Mouse (Mus musculus) left cerebral cortex, adult 18-20 months (tissue): ENCODE data around the gene Spint3. TPM values are rescaled to one million over a fixed set of nuclear protein-coding genes. Genes with fewer than 3 reads are reported as not detected.

Experiments used
- DNase-seq, 2 experiments: peaks; one replicate each; pipeline ENCODE4 v3.0.0; 2021 to 2022; ENCODE audit warnings: low spot score in 2 of 2, mixed read lengths in 1 of 2
- total RNA-seq, 2 experiments: library from RNA; stranded (reverse); gene quantifications; 2 replicates each; pipeline ENCODE4 v1.2.3; 2021

Spint3 gene
- total RNA-seq, 2 experiments from 2014 or later, result not detected

DNA sequence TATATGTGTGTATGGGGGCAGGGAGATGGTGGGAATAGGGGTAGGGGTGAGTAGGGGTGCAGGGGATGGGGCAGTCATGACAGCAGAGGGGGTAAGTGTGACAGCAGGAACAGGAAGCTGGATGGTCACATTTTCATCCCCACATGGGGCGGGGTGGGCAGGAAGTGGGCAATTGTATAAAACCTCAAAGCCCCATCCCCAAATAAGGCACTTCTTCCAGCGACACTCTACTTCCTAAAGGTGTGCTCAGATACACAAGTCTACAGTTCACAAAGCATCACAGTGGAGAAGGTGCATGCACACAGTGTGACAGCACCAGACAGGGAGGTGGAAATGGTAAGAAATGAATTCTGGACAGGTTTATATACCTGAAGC is 22.4 kb downstream of the Spint3 start:
- DNase-seq, result no peak

GRCm38 (mm10) chr2:164549963-164550894 is 23.0 kb downstream of the Spint3 start:
- peak; percentile 40 to 72 for DNase-seq

DNA sequence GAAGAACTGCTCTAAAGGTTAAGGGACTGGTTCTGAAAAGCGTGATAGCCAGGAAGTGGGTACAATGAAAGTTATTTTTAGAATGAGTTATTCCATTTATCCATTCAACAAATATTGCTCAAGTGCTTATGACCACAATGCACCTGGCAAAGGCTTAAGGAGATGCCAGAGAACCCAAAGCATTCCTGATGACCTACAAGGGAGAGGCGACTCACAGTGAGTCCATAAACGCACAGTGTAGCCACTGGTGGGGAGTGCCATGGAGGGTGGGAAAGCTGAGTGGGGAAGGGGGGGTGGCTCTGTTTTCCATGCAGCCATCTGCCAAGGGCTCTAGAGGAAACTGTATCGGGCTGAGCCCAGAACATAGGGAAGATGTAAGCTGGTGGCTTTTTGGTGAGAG is 23.9 kb downstream of the Spint3 start:
- no peak for DNase-seq

DNA sequence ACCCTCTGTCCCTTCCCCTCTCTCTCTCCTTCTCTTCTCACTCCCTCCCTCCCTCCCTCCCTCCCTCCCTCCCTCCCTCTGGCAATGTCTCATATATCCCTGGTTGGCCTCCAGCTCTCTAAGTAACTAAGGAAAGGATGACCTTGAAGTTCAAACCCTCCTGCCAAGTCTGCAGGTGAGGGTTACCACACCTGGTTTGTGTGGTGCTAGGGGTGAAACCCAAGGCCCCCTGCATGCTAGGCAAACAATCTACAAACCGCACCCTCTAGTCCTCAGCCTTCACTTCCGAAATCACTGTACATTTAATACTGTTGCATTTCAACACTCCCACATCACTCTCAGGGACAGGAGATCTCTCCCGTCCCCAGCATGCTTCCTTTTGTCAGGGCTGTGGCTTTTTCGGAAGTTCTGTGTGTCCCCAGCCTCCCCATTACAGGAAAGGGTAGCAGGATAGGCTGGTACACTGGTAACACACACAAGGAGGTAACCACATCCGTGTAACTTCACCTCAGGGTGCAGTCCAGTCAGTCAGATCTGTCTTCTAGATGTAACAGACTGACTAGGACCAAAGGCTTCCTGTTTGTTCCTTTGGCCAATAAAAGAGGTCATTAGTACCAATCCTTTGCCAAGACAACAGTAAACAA is 28.7 kb downstream of the Spint3 start:
- DNase-seq, result no peak

GRCm38 (mm10) chr2:164543745-164544144 is 29.5 kb downstream of the Spint3 start:
- DNase-seq, result no peak

DNA sequence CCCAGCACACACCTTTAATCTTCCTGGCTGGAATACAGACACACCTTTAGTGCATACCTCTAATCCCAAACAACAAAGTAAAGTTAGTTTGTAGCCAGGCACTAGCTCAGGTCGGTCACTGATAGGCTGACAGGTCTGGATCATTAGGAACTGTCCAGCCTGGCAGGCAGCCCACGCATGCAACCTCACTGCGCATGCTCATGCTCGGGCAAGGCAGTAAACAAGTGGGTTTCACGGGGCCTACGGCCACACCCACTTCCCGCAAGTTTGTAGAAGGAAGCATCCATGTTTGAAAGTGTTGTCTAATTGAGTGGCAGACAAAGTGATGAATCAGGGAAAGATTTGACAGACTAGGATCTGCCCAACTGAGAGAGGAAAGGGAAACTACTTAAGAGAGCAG is 30.7 kb downstream of the Spint3 start:
- no peak for DNase-seq

DNA sequence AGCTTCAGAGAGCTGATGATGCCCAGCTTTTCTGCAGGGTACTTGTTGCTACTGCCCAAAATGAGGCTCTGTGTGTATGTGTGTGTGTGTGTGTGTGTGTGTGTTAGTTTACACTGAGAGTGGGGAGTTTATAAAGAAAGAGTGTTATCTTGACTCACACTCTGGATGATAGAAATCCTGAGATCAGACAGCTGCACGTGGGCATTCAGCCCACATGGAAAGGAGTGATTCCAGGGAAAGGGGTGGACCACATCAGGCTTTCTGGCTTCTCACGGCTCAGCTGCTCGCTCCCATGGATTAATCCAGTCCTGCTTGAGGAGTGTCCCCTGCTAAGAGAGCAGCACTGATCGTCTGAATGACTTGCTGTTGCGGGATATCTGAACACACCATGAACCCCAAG is 31.1 kb downstream of the Spint3 start:
- peak; percentile 73 to 76 for DNase-seq

DNA sequence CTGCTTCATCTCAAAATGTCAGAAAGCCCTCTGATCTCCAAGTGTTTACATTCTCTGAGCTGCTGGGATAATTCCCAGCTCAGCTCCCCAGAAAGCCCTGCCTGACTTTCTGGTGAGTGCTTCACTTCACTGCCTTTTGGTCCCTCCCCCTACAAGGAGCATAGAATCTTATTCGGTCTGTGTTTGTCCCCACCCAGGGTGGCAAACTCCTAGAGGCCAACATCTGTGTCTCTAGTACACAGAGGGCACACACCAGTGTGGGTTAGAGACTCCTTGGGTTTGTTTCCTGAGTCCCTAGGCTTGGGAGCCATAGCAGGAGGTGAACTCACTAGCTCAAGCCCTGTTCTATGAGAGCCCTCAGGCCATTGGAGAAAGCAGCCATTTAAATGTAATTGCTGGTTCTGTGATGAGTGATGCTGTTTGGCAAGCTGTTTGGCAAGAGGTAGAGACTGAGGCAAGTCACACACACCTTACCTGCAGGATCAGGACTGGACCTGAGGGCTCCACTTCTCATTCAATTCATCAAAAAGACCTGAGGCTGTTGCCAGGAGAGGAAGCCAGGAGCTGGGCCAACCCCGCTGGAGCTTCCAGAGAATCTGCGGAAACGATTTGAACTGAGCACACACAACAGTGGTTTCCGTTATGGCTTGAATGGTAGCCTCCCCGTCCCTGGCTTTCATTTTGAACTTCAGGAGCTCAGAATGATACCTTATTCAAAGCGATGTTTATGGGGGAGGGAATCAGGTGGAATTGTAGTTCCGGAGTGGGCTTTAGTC is 32.4 kb downstream of the Spint3 start:
- no peak for DNase-seq

DNA sequence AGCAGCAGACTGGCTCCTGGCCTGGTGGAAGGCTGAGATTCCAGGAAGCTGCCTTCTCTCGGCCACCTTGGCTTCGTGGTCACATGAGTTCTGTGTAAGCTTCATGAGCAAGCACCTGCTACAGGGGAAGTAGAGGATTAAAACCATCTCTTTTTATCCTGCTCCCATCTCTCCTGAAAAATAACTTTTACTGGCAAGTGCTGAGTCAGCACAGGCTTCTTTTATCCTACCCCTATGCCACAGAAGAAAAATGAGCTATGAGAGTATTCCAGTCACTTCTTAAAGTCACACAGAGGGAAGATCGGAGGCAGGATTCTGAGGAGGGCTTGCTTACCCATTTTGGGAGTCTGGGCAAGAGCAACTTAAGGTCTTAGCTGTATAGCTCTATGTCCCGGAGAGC is 36.3 kb downstream of the Spint3 start:
- DNase-seq, result no peak

- no peak for DNase-seq
Measured at GRCm38 (mm10) chr2:164534315-164534714, 38.9 kb downstream of the Spint3 start.

DNA sequence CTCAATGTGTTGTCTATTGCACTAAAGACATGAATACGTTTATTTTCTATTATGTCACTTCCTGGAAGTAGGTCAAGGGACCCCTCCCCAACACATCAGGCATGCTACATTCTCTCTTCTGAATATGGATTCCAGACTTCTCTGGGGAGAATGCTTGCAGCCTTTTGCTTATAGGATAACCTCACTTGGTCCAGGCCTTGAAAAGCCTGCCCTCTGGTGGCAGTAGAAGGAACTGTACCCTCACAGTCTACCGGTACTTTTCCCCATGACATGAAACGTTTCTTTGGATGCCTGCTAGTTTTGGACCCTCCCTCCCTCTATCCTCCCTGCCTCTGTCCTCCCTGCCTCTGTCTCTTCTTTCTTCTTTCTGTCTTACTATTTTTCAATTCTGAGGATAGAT is 42.1 kb downstream of the Spint3 start:
- peak; percentile 74 to 82 for DNase-seq

- DNase-seq, result no peak
Measured at GRCm38 (mm10) chr2:164528557-164528956, 44.7 kb downstream of the Spint3 start.

DNA sequence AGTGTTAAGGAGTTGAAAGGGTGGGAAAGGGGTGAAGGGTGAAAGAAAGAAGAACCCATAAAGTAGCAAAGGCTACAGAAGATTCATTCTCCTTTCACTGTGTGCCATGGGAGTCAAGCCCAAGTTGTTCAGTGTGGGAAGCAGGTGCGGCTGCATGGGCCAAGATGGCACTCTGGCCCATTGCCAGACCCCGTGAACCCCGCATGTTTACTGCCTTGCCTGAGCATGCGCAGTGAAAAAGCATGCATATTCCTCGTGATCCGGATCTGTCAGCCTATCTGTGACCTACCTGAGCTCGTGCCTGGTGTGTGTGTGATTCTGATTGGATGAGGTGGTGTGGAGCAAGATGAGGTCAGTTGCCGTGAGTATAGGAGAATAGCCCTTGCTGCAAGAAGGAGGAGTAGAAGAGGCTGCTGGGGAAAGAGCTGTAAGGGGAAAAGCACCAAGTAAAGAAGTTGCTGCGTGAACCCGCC is 49.9 kb downstream of the Spint3 start:
- no peak for DNase-seq

GRCm38 (mm10) chr2:164522280-164522679 is 51.0 kb downstream of the Spint3 start:
- DNase-seq, result no peak

- DNase-seq, result peak in 1 of 2 experiments; percentile 18
Measured at GRCm38 (mm10) chr2:164521841-164522240, 51.4 kb downstream of the Spint3 start.

- DNase-seq, result peak; percentile 16 to 23
Measured at GRCm38 (mm10) chr2:164520782-164521181, 52.5 kb downstream of the Spint3 start.

Other genes with a start within 250 kb of the Spint3 start
- gene Svs5, start 240.7 kb downstream of the Spint3 start, total RNA-seq, result not detected
- gene Slpi, start 184.4 kb downstream of the Spint3 start, total RNA-seq, result under 1 TPM in 1 of 2 experiments, not detected in 1; 0.82 TPM
- under 1 TPM; 0.33 to 0.56 TPM for gene Rbpjl, start 170.3 kb downstream of the Spint3 start, total RNA-seq
- 1 to 10 TPM; 8.4 to 8.5 TPM for gene Matn4, start 168.3 kb downstream of the Spint3 start, total RNA-seq
- gene Sdc4, start 129.6 kb downstream of the Spint3 start, total RNA-seq, result 10 to 100 TPM; 72.7 to 80.1 TPM
- 10 to 100 TPM; 43.5 to 44.6 TPM for gene Sys1, start 116.5 kb downstream of the Spint3 start, total RNA-seq
- 1 to 10 TPM; 2.0 to 6.4 TPM for gene Gm20458, start 112.5 kb downstream of the Spint3 start, total RNA-seq
- gene Trp53tg5, start 99.7 kb downstream of the Spint3 start, total RNA-seq, result not detected
- gene Dbndd2, start 87.4 kb downstream of the Spint3 start, total RNA-seq, result 100 to 1,000 TPM; 108 to 126 TPM
- gene Pigt, start 75.9 kb downstream of the Spint3 start, total RNA-seq, result 10 to 100 TPM; 83.0 to 89.2 TPM
- gene Wfdc2, start 11.0 kb downstream of the Spint3 start, total RNA-seq, result under 1 TPM in 1 of 2 experiments, not detected in 1; 0.59 TPM
- not detected for gene Wfdc6a, start 12.0 kb upstream of the Spint3 start, total RNA-seq
- not detected for gene Eppin, start 20.1 kb upstream of the Spint3 start, total RNA-seq
- gene Wfdc6b, start 40.1 kb upstream of the Spint3 start, total RNA-seq, result not detected
- gene Wfdc8, start 40.2 kb upstream of the Spint3 start, total RNA-seq, result not detected
- not detected for gene Wfdc16, start 65.3 kb upstream of the Spint3 start, total RNA-seq
- not detected for gene Wfdc10, start 82.6 kb upstream of the Spint3 start, total RNA-seq
- gene Wfdc9, start 83.1 kb upstream of the Spint3 start, total RNA-seq, result not detected
- not detected for gene Wfdc11, start 100.6 kb upstream of the Spint3 start, total RNA-seq
- not detected for gene Wfdc13, start 111.6 kb upstream of the Spint3 start, total RNA-seq
- not detected for gene Spint4, start 125.0 kb upstream of the Spint3 start, total RNA-seq
- gene Spint5, start 141.8 kb upstream of the Spint3 start, total RNA-seq, result not detected
- gene Wfdc3, start 172.5 kb upstream of the Spint3 start, total RNA-seq, result 1 to 10 TPM; 1.3 to 1.5 TPM
- 10 to 100 TPM; 34.5 to 37.5 TPM for gene Dnttip1, start 172.5 kb upstream of the Spint3 start, total RNA-seq
- gene Ube2c, start 196.4 kb upstream of the Spint3 start, total RNA-seq, result not detected
- gene Tnnc2, start 206.5 kb upstream of the Spint3 start, total RNA-seq, result 1 to 10 TPM; 1.7 TPM
- 10 to 100 TPM; 52.9 to 57.0 TPM for gene Snx21, start 212.4 kb upstream of the Spint3 start, total RNA-seq
- 10 to 100 TPM; 25.5 to 26.1 TPM for gene Acot8, start 231.4 kb upstream of the Spint3 start, total RNA-seq
- gene Zswim3, start 231.6 kb upstream of the Spint3 start, total RNA-seq, result 10 to 100 TPM; 10.1 to 10.2 TPM
- gene Zswim1, start 249.2 kb upstream of the Spint3 start, total RNA-seq, result 10 to 100 TPM; 23.2 to 25.2 TPM